Mouse (Mus musculus): ENCODE results near the gene Lhfpl2.

- TF ChIP-seq CTCF (IDR thresholded peaks at IDR 0.05; ENCODE audit: low read depth) (no peak), EP300 (IDR thresholded peaks at IDR 0.05; ENCODE audit: low read depth) (no peak)
Measured at GRCm38 (mm10) chr13:94158864-94159477, 101.4 kb downstream of the Lhfpl2 start.
